ENCODE assay signal across 9 mouse cellular contexts in the genomic region with DNA sequence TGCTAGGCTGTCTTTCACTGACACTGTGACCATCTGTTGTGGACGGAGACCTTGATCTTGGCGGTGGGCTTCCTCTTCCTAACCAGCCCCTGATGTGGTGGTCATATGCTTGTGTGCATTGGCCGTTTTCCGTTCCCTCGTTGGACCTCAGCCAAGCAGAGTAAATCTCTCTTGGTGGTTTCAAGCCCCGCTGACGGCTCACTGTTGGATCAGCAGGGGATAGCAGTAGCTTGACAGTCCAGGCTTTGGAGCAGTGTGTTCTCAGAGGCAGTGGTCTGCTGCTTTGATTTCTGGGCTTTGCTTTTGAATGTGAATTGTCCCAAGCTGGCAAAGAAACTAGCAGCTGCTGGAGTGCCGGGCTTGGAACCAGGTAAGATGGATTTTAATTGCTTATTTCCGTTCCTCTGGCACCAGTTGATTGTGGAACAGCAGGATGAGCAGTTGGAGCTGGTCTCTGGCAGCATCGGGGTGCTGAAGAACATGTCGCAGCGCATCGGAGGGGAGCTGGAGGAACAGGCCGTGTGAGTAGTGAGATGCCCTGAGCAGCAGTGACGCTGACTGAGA. TPM values are rescaled to one million over a fixed set of nuclear protein-coding genes. Genes with fewer than 3 reads are reported as not detected.
DNase-seq lines count a peak whose midpoint lies in the region; ATAC-seq and TF ChIP-seq lines count a peak whose summit lies in the region.
"Had no signal": no experiment of that assay in that cellular context is flagged by ENCODE, and none has a peak within 500 bp of the region (broad histone marks: within the 10 kb centered on the region; RNA-seq: fewer than 3 reads in every experiment).

No protein-coding gene starts in this region.

- no peaks in the 10 kb centered on the region for H3K27me3 ChIP-seq in kidney, embryonic 14.5 days (ENCODE audit: control insufficient read depth, insufficient read depth, low read length)
- H3K27me3 ChIP-seq in forebrain, postnatal 0 days (ENCODE audit: insufficient read depth, low read length) = no peaks in the 10 kb centered on the region

- no peak for DNase-seq in kidney, adult 8-10 months
- peak; percentile 48 for DNase-seq in right cerebral cortex, postnatal 4 days
- no peak for DNase-seq in right cerebral cortex, adult 18-20 months
- DNase-seq in forebrain, postnatal 0 days = peak; percentile 91
- DNase-seq in urinary bladder, postnatal 25 days (ENCODE audit: low spot score) = no peak
- DNase-seq in natural killer cell, adult 2 months (ENCODE audit: low spot score in 2 of 2) = no peak
- DNase-seq: heart, postnatal 10 days; liver, postnatal 0 days had no signal

- H3K4me2 ChIP-seq in kidney, embryonic 14.5 days (replicated peaks; ENCODE audit: low read depth, low read length) = no peak overlapping the region
- H3K4me2 ChIP-seq in forebrain, postnatal 0 days (ENCODE audit: low read depth) = no peak overlapping the region

- no peak overlapping the region for H3K27ac ChIP-seq in kidney, embryonic 14.5 days (ENCODE audit: low read depth, low read length)
- H3K27ac ChIP-seq in forebrain, postnatal 0 days (ENCODE audit: low read depth, low read length) = peak overlapping the region; percentile 83

- 73% methylated on average over 15 of the region's 15 CpGs for WGBS in kidney, embryonic 14.5 days
- 34% methylated on average over 15 of the region's 15 CpGs for WGBS in forebrain, postnatal 0 days

- H3K4me3 ChIP-seq in kidney, embryonic 14.5 days (ENCODE audit: low read length) = no peak overlapping the region
- H3K4me3 ChIP-seq in forebrain, postnatal 0 days (ENCODE audit: low read depth, low read length) = no peak overlapping the region

- H3K4me1 ChIP-seq in kidney, embryonic 14.5 days (ENCODE audit: control insufficient read depth, insufficient read depth, low read length) = 0 out of 2 replicates have a peak, but pooled peaks cover 6% of the 10 kb centered on the region
- H3K4me1 ChIP-seq in forebrain, postnatal 0 days (ENCODE audit: insufficient read depth) = peaks cover 8% of the 10 kb centered on the region

- H3K9ac ChIP-seq in kidney, embryonic 14.5 days (ENCODE audit: low read depth, low read length) = no peak overlapping the region
- H3K9ac ChIP-seq in forebrain, postnatal 0 days = no peak overlapping the region
- H3K9ac ChIP-seq: liver, postnatal 0 days had no signal

- peaks cover 61% of the 10 kb centered on the region for H3K36me3 ChIP-seq in kidney, embryonic 14.5 days (ENCODE audit: control insufficient read depth, insufficient read depth, low read length)
- peaks cover 34% of the 10 kb centered on the region for H3K36me3 ChIP-seq in forebrain, postnatal 0 days (ENCODE audit: insufficient read depth)

- no peak; the same call in 1 of the 2 replicates for TF ChIP-seq CTCF in forebrain, postnatal 0 days (IDR thresholded peaks at IDR 0.05; ENCODE audit: low read depth)

- H3K9me3 ChIP-seq in kidney, embryonic 14.5 days (ENCODE audit: control insufficient read depth, low read length) = no peaks in the 10 kb centered on the region
- H3K9me3 ChIP-seq in forebrain, postnatal 0 days (ENCODE audit: low read length) = no peaks in the 10 kb centered on the region

- ATAC-seq in kidney, embryonic 14.5 days (ENCODE audit: low FRiP score, low TSS enrichment) = 0 out of 2 replicates have a peak, but pooled peaks have one; percentile 32
- peak; percentile 93 for ATAC-seq in forebrain, postnatal 0 days
- ATAC-seq: liver, postnatal 0 days had no signal

RNA-seq across cellular contexts. Expression of gene Stx6, which starts 34.4 kb away (rescaled TPM):
- 69.2 and 86.8 TPM in 2 replicates for polyA plus RNA-seq in kidney, embryonic 14.5 days (2014; fragmentation: Nextera tagmentation; extraction: Ambion mirVana)
- total RNA-seq in forebrain, postnatal 0 days (2014; rRNA removed) = 120 and 122 TPM in 2 replicates
- polyA plus RNA-seq in forebrain, postnatal 0 days (2015; fragmentation: Nextera tagmentation; extraction: Ambion mirVana) = 89.2 and 97.5 TPM in 2 replicates

RNA-seq across cellular contexts. Expression of gene Mr1, which starts 46.3 kb away (rescaled TPM):
- 4.6 and 4.8 TPM in 2 replicates for polyA plus RNA-seq in kidney, embryonic 14.5 days (2014; fragmentation: Nextera tagmentation; extraction: Ambion mirVana)
- 2.8 and 5.1 TPM in 2 replicates for total RNA-seq in forebrain, postnatal 0 days (2014; rRNA removed)
- polyA plus RNA-seq in forebrain, postnatal 0 days (2015; fragmentation: Nextera tagmentation; extraction: Ambion mirVana) = 2.0 and 2.6 TPM in 2 replicates

RNA-seq across cellular contexts. Expression of gene BC034090, which starts 51.4 kb away (rescaled TPM):
- polyA plus RNA-seq in kidney, embryonic 14.5 days (2014; fragmentation: Nextera tagmentation; extraction: Ambion mirVana) = 4.7 and 4.9 TPM in 2 replicates
- total RNA-seq in forebrain, postnatal 0 days (2014; rRNA removed) = 7.4 and 9.9 TPM in 2 replicates
- polyA plus RNA-seq in forebrain, postnatal 0 days (2015; fragmentation: Nextera tagmentation; extraction: Ambion mirVana) = 1.4 and 2.5 TPM in 2 replicates

Comparison
In these comparisons a context has a peak if more than half of its experiments do, and no peak if none do; other contexts are left out.
1. DNase-seq: peak in right cerebral cortex, postnatal 4 days (single experiment) and forebrain, postnatal 0 days (single experiment); none in kidney, adult 8-10 months (0 of 2), right cerebral cortex, adult 18-20 months (single experiment), urinary bladder, postnatal 25 days (single experiment) and natural killer cell, adult 2 months (0 of 2).